Mouse (Mus musculus) limb, embryonic 15.5 days (tissue): ENCODE results near the gene Ghr. TPM values are rescaled to one million over a fixed set of nuclear protein-coding genes. Genes with fewer than 3 reads are reported as not detected.
A peak's percentile ranks its signal among the peaks of the same experiment; 100 is the strongest.

Source experiments
- ATAC-seq: fragments of 200-750 bp; cut with Nextera tagmentation; 2 replicates; pipeline ENCODE4 v1.8.0; 2017; ENCODE audit warnings: low read depth, moderate TSS enrichment; ENCODE audit not compliant: insufficient number of reproducible peaks, low FRiP score, low TSS enrichment
- H3K27ac ChIP-seq: fragments of 300-500 bp; sonication (generic); 2 replicates; pipeline ENCODE4 v1.5.1; 2015; ENCODE audit warnings: moderate library complexity, mild to moderate bottlenecking, inconsistent platforms
- H3K27me3 ChIP-seq: fragments of 300-500 bp; sonication (generic); 2 replicates; pipeline ENCODE4 v1.6.1; 2015; ENCODE audit warnings: inconsistent platforms
- H3K36me3 ChIP-seq: fragments of 300-500 bp; sonication (generic); 2 replicates; pipeline ENCODE4 v1.6.1; 2015; ENCODE audit warnings: inconsistent platforms
- H3K4me1 ChIP-seq: fragments of 300-500 bp; sonication (generic); 2 replicates; pipeline ENCODE4 v1.6.1; 2015; ENCODE audit warnings: inconsistent platforms
- H3K4me2 ChIP-seq: fragments of 300-500 bp; sonication (generic); 2 replicates; pipeline ENCODE4 v1.6.1; 2015; ENCODE audit warnings: mild to moderate bottlenecking, inconsistent platforms
- H3K4me3 ChIP-seq: fragments of 300-500 bp; sonication (generic); 2 replicates; pipeline ENCODE4 v1.5.1; 2015; ENCODE audit warnings: mild to moderate bottlenecking, inconsistent platforms
- H3K9ac ChIP-seq: fragments of 300-500 bp; sonication (generic); 2 replicates; pipeline ENCODE4 v1.6.1; 2015; ENCODE audit warnings: inconsistent platforms
- H3K9me3 ChIP-seq: fragments of 300-500 bp; sonication (generic); 2 replicates; pipeline ENCODE4 v1.6.1; 2016; ENCODE audit warnings: inconsistent platforms
- WGBS: fragments of 180-500 bp; shearing (Covaris S2); methylation state at CpG from one replicate; pipeline ENCODE4 v1.1.7; 2015; 5-methylcytosine and 5-hydroxymethylcytosine counted together
- polyA plus RNA-seq: library from polyadenylated mRNA; unstranded; fragments of >200 nt; fragmentation: Nextera tagmentation; extraction: Ambion mirVana; gene quantifications from 2 replicates; pipeline ENCODE4 v1.2.1, GENCODE M21; 2015

The Ghr gene
- polyA plus RNA-seq, 1 experiment from 2014 or later: 83.3 TPM

GRCm38 (mm10) chr15:3581337-3581736, 2.0 kb downstream of the Ghr start:
- H3K4me2 ChIP-seq: peak overlapping the region; percentile 63
- WGBS: 28% methylated on average over 3 of the region's 3 CpGs
- peak overlapping the region; percentile 97 for H3K27ac ChIP-seq
- H3K9me3 ChIP-seq: no peaks in the 10 kb centered on the region
- H3K9ac ChIP-seq: peak overlapping the region; percentile 49
- peaks cover 20% of the 10 kb centered on the region for H3K4me1 ChIP-seq
- no peaks in the 10 kb centered on the region for H3K27me3 ChIP-seq
- H3K36me3 ChIP-seq: no peaks in the 10 kb centered on the region
- no peak for ATAC-seq
- peak overlapping the region; percentile 79 for H3K4me3 ChIP-seq

DNA sequence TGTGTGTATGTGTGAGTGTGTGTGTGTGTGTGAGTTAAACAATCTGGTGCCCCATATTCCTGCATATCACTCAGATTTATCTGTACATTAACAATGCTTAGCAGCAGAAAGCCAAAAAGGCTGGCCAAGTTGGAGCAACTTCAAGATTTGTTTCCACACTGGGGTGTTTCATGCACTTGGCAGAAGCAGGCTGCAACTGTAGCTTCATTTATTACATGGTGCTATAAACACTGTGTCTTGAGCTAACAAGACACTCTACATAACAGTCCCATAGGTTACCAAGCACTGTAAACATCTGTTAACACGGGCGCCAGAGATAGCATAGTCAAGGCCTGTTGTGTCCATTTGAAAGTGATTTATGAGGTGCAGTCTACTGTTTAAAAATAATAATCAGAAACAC, 3.1 kb downstream of the Ghr start:
- Histone ChIP-seq H3K4me2 (peak overlapping the region; percentile 36; the same call in 1 of the 2 replicates), H3K4me1 (peaks cover 20% of the 10 kb centered on the region), H3K36me3 (no peaks in the 10 kb centered on the region), H3K9me3 (no peaks in the 10 kb centered on the region), H3K4me3 (peak overlapping the region; percentile 19), H3K27me3 (no peaks in the 10 kb centered on the region), H3K27ac (0 out of 2 replicates have a peak overlapping the region, but pooled peaks have one; percentile 19), H3K9ac (no peak overlapping the region)
- WGBS: 22% methylated on average over 2 of the region's 2 CpGs
- ATAC-seq: no peak

- 51% methylated on average over 5 of the region's 5 CpGs for WGBS
Observed at GRCm38 (mm10) chr15:3578286-3578980, 4.9 kb downstream of the Ghr start.

GRCm38 (mm10) chr15:3569178-3569903, 14.0 kb downstream of the Ghr start:
- H3K27ac ChIP-seq: no peak overlapping the region
- ATAC-seq: no peak
- H3K27me3 ChIP-seq: no peaks in the 10 kb centered on the region
- 96% methylated on average over 2 of the region's 2 CpGs for WGBS
- no peak overlapping the region for H3K4me2 ChIP-seq
- H3K4me3 ChIP-seq: no peak overlapping the region
- H3K9me3 ChIP-seq: no peaks in the 10 kb centered on the region
- no peaks in the 10 kb centered on the region for H3K4me1 ChIP-seq
- peaks cover 6% of the 10 kb centered on the region; the same call in 1 of the 2 replicates for H3K36me3 ChIP-seq
- no peak overlapping the region for H3K9ac ChIP-seq

More at GRCm38 (mm10) chr15:3578286-3578980, 4.9 kb downstream of the Ghr start:
- H3K4me3 ChIP-seq: no peak overlapping the region
- no peaks in the 10 kb centered on the region for H3K36me3 ChIP-seq
- H3K27ac ChIP-seq: no peak overlapping the region
- no peak overlapping the region for H3K9ac ChIP-seq
- H3K4me1 ChIP-seq: peaks cover 20% of the 10 kb centered on the region
- H3K4me2 ChIP-seq: no peak overlapping the region
- ATAC-seq: no peak
- H3K9me3 ChIP-seq: no peaks in the 10 kb centered on the region
- no peaks in the 10 kb centered on the region for H3K27me3 ChIP-seq

- ATAC-seq: no peak
- WGBS: 67% methylated on average over 4 of the region's 4 CpGs
- Histone ChIP-seq H3K9ac (no peak overlapping the region), H3K9me3 (no peaks in the 10 kb centered on the region), H3K4me2 (no peak overlapping the region), H3K27me3 (no peaks in the 10 kb centered on the region), H3K27ac (0 out of 2 replicates have a peak overlapping the region, but pooled peaks have one; percentile 27), H3K4me1 (no peaks in the 10 kb centered on the region), H3K4me3 (no peak overlapping the region), H3K36me3 (peaks cover 7% of the 10 kb centered on the region; the same call in 1 of the 2 replicates)
Observed at GRCm38 (mm10) chr15:3564570-3564969, 18.7 kb downstream of the Ghr start.

DNA sequence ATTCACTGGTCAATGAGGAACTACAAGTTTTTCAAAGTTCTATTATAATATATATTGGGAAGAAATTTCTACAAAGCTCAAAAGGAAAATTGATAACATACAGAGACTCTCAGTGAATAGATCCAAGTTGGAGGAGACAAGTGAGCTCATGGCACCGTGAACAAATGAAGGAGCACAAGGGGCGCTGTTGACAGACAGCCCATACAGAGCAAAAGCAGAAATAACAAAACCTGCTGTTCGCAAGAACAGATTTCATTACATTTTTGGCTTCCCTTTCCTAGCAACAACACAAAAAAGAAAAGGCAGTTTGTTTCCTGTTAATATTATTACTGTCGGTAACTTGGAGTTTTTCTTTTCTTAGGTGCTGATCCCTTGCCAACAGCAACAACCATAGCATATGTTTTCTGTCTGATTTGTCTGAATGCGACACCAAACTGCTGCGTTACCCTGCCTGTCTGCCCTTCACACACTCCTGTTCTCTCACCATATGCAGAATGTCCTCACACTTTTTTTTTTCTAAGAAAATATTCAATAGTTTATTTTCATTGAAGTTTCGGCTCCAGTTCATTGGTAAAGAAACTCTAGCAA, 19.3 kb downstream of the Ghr start:
- Histone ChIP-seq H3K27ac (peak overlapping the region; percentile 27; the same call in 1 of the 2 replicates), H3K9ac (no peak overlapping the region), H3K4me2 (no peak overlapping the region), H3K4me3 (no peak overlapping the region), H3K27me3 (no peaks in the 10 kb centered on the region), H3K9me3 (no peaks in the 10 kb centered on the region), H3K36me3 (peaks cover 7% of the 10 kb centered on the region; the same call in 1 of the 2 replicates), H3K4me1 (no peaks in the 10 kb centered on the region)
- no peak for ATAC-seq
- WGBS: 45% methylated on average over 7 of the region's 7 CpGs

DNA sequence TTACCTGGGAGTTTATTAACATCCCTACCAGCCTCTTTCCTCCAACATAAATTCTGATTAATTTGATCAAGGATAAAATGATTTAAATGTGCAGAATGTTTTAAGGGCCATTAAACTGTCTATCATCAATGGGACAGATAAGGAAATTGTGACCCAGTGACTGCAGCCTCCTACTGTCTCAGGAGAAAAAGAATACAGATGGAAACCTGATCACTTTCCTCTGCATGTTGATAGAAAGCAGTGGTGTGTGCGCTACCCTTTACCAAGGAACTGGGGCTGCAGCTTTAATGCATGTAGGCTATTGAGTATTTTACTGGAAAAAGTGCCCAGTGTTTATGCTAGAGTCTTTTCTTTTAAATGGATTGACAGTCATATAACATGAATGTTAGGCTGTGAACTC, 19.8 kb downstream of the Ghr start:
- no peaks in the 10 kb centered on the region for H3K27me3 ChIP-seq
- H3K4me2 ChIP-seq: no peak overlapping the region
- peaks cover 7% of the 10 kb centered on the region; the same call in 1 of the 2 replicates for H3K36me3 ChIP-seq
- H3K9me3 ChIP-seq: no peaks in the 10 kb centered on the region
- no peaks in the 10 kb centered on the region for H3K4me1 ChIP-seq
- H3K9ac ChIP-seq: no peak overlapping the region
- WGBS: 76% methylated on average over 1 of the region's 1 CpGs
- no peak overlapping the region for H3K4me3 ChIP-seq
- H3K27ac ChIP-seq: no peak overlapping the region
- no peak for ATAC-seq

- 86% methylated on average over 3 of the region's 3 CpGs for WGBS
- Histone ChIP-seq H3K27me3 (no peaks in the 10 kb centered on the region), H3K9me3 (no peaks in the 10 kb centered on the region; the same call in 1 of the 2 replicates), H3K27ac (no peak overlapping the region), H3K4me3 (no peak overlapping the region), H3K36me3 (peaks cover 10% of the 10 kb centered on the region; the same call in 1 of the 2 replicates), H3K4me1 (no peaks in the 10 kb centered on the region), H3K9ac (no peak overlapping the region), H3K4me2 (no peak overlapping the region)
- no peak for ATAC-seq
Observed at GRCm38 (mm10) chr15:3558524-3558923, 24.8 kb downstream of the Ghr start.

DNA sequence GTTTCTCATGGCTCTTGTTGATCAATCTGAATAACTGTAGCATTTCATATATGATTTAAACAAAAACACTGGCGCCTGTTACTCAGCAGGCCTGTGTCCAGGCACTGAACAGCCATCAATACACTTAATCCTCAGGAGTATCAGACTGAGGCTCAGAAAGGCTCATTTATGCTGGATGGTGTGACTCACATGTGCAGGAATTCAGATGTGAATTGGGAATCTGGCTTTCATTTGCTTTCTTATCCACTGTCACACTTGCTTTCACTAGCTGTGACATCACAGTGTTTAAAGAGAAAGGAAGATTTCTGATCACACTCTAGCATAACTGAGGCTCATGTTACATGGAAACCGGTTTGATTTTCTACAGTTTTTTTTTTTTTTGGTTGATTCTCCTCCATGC, 39.0 kb downstream of the Ghr start:
- Histone ChIP-seq H3K27ac (no peak overlapping the region), H3K4me3 (no peak overlapping the region), H3K4me1 (no peaks in the 10 kb centered on the region), H3K27me3 (no peaks in the 10 kb centered on the region), H3K9ac (no peak overlapping the region), H3K4me2 (no peak overlapping the region), H3K9me3 (no peaks in the 10 kb centered on the region), H3K36me3 (peaks cover 8% of the 10 kb centered on the region)
- WGBS: 64% methylated on average over 2 of the region's 2 CpGs
- ATAC-seq: no peak

GRCm38 (mm10) chr15:3536309-3536900, 46.9 kb downstream of the Ghr start:
- peak; percentile 80; the same call in 1 of the 2 replicates for ATAC-seq
- H3K27ac ChIP-seq: peak overlapping the region; percentile 79

DNA sequence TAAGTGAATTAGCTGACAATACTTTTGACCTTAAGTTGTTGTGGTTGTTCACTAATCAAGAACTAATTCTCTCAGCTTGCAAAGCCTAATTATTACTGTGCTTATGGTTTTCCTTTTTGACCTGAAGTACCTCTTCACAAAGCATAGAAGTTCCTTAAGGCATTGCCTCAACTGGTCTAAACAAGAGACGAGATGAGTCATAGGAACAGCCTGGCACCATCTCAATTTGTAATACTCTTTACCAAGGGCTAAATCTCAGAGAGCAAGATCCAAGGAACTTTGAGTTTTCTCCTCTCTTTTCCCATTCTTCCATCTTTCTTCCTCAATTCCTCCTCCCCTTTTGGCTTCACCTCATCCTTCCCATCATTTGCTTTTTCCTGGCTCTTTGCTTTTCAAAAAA, 69.3 kb downstream of the Ghr start:
- Histone ChIP-seq H3K27ac (no peak overlapping the region), H3K27me3 (no peaks in the 10 kb centered on the region), H3K4me3 (no peak overlapping the region), H3K9me3 (no peaks in the 10 kb centered on the region), H3K4me1 (peaks cover 5% of the 10 kb centered on the region; the same call in 1 of the 2 replicates), H3K9ac (no peak overlapping the region), H3K36me3 (no peaks in the 10 kb centered on the region), H3K4me2 (no peak overlapping the region)
- ATAC-seq: no peak
- WGBS: 47% methylated on average over 1 of the region's 1 CpGs

More at GRCm38 (mm10) chr15:3536309-3536900, 46.9 kb downstream of the Ghr start:
- whole genome bisulfite sequencing: 27% methylated on average over 3 of the region's 3 CpGs
- Histone ChIP-seq H3K4me2 (no peak overlapping the region), H3K4me3 (no peak overlapping the region), H3K4me1 (peaks cover 10% of the 10 kb centered on the region), H3K9ac (no peak overlapping the region), H3K9me3 (no peaks in the 10 kb centered on the region), H3K36me3 (no peaks in the 10 kb centered on the region), H3K27me3 (no peaks in the 10 kb centered on the region)
